Mouse (Mus musculus) neural tube, embryonic 14.5 days (tissue): Measurements from ENCODE around the gene Ranbp9. TPM values are rescaled to one million over a fixed set of nuclear protein-coding genes. Genes with fewer than 3 reads are reported as not detected.

Source experiments
- ATAC-seq: fragments of 200-750 bp; cut with Nextera tagmentation; 2 replicates; pipeline ENCODE4 v1.8.0; 2017; ENCODE audit warnings: low read depth, mild to moderate bottlenecking, moderate TSS enrichment, moderate library complexity
- H3K27ac ChIP-seq: fragments of 300-500 bp; sonication (generic); 2 replicates; pipeline ENCODE4 v1.5.1; 2014; ENCODE audit warnings: low read depth, mild to moderate bottlenecking, control low read depth, low read length, moderate library complexity, mixed read lengths
- H3K27me3 ChIP-seq: fragments of 300-500 bp; sonication (generic); 2 replicates; pipeline ENCODE4 v1.6.1; 2014; ENCODE audit warnings: low read length; ENCODE audit not compliant: control insufficient read depth, insufficient read depth
- H3K36me3 ChIP-seq: fragments of 300-500 bp; sonication (generic); 2 replicates; pipeline ENCODE4 v1.6.1; 2014; ENCODE audit warnings: low read length, mixed read lengths; ENCODE audit not compliant: control insufficient read depth, insufficient read depth
- H3K4me1 ChIP-seq: fragments of 300-500 bp; sonication (generic); 2 replicates; pipeline ENCODE4 v1.6.1; 2014; ENCODE audit warnings: low read length; ENCODE audit not compliant: control insufficient read depth, insufficient read depth
- H3K4me2 ChIP-seq: fragments of 300-500 bp; sonication (generic); 2 replicates; pipeline ENCODE4 v1.6.1; 2014; ENCODE audit warnings: mild to moderate bottlenecking, low read depth, low read length, control low read depth
- H3K4me3 ChIP-seq: fragments of 300-500 bp; sonication (generic); 2 replicates; pipeline ENCODE4 v1.5.1; 2014; ENCODE audit warnings: low read depth, low read length, control low read depth, mixed read lengths
- H3K9ac ChIP-seq: fragments of 300-500 bp; sonication (generic); replicated peaks from 2 replicates; pipeline ENCODE4 v1.6.1; 2014; ENCODE audit warnings: low read depth, mild to moderate bottlenecking, control low read depth, low read length, mixed read lengths
- H3K9me3 ChIP-seq: fragments of 300-500 bp; sonication (generic); 2 replicates; pipeline ENCODE4 v1.6.1; 2016; ENCODE audit warnings: low read length; ENCODE audit not compliant: control insufficient read depth
- WGBS: fragments of 180-500 bp; shearing (Covaris S2); extraction: QIAGEN DNeasy Blood & Tissue Kit; methylation state at CpG from one replicate; pipeline ENCODE4 v1.1.7; 2014; 5-methylcytosine and 5-hydroxymethylcytosine counted together
- polyA plus RNA-seq: library from polyadenylated mRNA; unstranded; fragments of >200 nt; fragmentation: Nextera tagmentation; extraction: Ambion mirVana; gene quantifications from 2 replicates; pipeline ENCODE4 v1.2.1, GENCODE M21; 2014

The Ranbp9 gene
- polyA plus RNA-seq, 1 experiment from 2014 or later = 19.2 TPM

DNA sequence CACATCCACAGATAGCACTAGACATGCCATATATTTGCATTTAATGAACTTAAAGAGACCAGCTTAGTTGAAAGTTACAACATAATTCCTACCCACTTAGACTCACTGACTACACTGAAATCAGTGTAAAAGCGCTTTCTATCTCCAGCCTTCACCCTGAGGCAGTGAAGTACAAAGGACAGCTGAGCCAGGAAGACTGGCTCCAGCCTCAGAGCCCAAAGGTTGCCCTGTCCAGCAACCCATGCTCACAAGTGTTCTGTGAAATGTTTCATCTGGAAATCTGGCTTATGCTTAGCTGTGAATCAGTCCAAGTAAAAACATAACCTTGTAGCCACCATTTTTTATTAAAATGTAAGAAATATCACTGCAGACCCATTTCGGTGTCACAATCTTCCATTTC is 67.5 kb downstream of the Ranbp9 start:
- H3K36me3 ChIP-seq = peaks cover 20% of the 10 kb centered on the region
- H3K27me3 ChIP-seq = no peaks in the 10 kb centered on the region
- no peak overlapping the region for H3K4me2 ChIP-seq
- H3K27ac ChIP-seq = no peak overlapping the region
- WGBS = 90% methylated on average over 2 of the region's 2 CpGs
- no peaks in the 10 kb centered on the region for H3K9me3 ChIP-seq
- H3K4me3 ChIP-seq = no peak overlapping the region
- no peak for ATAC-seq
- no peaks in the 10 kb centered on the region for H3K4me1 ChIP-seq
- no peak overlapping the region for H3K9ac ChIP-seq

DNA sequence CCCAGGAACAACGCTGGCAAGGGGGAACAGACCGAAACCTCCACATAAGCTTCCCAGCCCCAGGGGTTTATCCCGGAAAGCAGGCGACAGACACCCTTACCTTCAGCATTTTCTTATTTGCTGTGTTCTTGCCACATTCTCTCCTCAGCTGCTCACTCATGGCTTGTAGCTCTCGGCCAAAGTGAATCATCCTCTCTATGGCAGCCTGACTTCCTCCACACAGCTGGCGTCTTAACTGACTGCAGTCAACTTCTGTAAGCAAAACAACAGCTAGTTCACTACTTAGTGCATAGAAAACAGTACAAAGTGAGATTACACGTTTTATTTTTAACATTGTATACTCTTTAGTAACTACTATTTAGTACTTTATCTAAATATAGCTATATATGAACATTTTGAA is 68.8 kb downstream of the Ranbp9 start:
- Histone ChIP-seq H3K4me1 (no peaks in the 10 kb centered on the region), H3K9me3 (no peaks in the 10 kb centered on the region), H3K36me3 (peaks cover 21% of the 10 kb centered on the region), H3K27me3 (no peaks in the 10 kb centered on the region), H3K27ac (no peak overlapping the region), H3K4me3 (no peak overlapping the region), H3K4me2 (no peak overlapping the region), H3K9ac (no peak overlapping the region)
- WGBS = 91% methylated on average over 7 of the region's 7 CpGs
- no peak for ATAC-seq

DNA sequence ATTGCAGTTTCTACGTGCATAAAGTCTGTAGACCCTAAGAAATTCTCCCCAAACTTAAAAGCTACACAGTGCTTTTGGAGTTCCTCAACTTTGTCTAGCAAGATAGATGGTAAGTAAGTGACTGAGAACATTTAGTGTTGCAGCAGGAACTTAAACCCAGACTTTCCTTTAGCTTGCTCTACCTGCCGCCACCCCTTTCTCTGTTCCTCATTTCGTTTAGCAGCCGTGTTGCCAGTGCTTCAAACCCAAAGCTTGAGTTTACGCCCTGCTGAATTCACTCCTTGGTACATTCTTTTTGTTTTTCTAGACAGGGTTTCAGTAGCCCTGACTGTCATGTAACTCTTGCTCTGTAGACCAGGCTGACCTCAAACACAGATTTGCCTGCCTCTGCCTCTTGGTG is 81.5 kb downstream of the Ranbp9 start:
- ATAC-seq = no peak
- Histone ChIP-seq H3K27me3 (no peaks in the 10 kb centered on the region), H3K9me3 (no peaks in the 10 kb centered on the region), H3K4me2 (peak overlapping the region; percentile 73; the same call in 1 of the 2 replicates), H3K4me3 (no peak overlapping the region), H3K27ac (no peak overlapping the region), H3K4me1 (peaks cover 10% of the 10 kb centered on the region; the same call in 1 of the 2 replicates), H3K36me3 (peaks cover 19% of the 10 kb centered on the region), H3K9ac (no peak overlapping the region)
- 91% methylated on average over 5 of the region's 5 CpGs for WGBS

DNA sequence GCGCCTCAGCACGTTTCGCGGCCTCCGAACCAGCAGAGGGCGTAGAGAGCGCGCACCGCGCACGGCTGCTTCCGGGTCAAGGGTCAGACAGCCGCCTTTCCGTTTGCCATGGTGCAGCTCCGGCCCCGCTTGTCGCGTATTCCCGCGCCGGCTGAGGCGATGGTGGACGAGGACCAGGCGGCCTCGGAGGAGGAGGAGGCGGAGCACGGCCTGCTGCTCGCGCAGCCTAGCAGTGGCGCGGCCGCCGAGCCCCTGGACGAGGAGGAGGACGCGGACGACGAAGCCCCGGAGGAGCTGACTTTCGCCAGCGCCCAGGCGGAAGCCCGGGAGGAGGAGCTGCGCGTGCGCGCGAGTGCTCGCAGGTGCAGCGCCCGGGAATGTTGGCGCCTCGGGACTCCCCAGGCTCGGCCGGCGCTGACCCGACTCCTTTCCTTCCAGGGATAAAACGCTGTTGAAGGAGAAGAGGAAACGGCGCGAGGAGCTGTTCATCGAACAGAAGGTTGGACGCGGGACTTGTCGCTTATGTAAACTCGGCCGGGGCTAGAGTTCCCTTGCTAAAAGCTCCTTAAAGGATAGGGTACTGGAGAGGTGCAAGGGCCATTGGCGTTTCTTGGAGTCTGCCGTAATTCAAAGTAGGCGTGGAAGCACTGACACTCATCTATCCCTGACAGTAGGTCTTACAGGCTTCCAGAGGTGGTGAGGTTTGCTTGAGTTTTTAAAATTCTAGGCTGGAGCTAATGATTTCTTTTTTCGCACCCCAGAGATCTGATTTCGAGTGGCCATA is 82.6 kb downstream of the Ranbp9 start, which contains the start of gene Nol7:
Gene Nol7 (plus strand): TSS at position 94 of the 784 bp plus-strand sequence.
- Histone ChIP-seq H3K9ac (peak within 1 kb of the TSS; percentile 90), H3K9me3 (no peaks in the 10 kb centered on the region), H3K4me1 (peaks cover 10% of the 10 kb centered on the region; the same call in 1 of the 2 replicates), H3K4me3 (peak within 1 kb of the TSS; percentile 86), H3K4me2 (peak within 1 kb of the TSS; percentile 73), H3K36me3 (peaks cover 14% of the 10 kb centered on the region), H3K27ac (peak within 1 kb of the TSS; percentile 95), H3K27me3 (no peaks in the 10 kb centered on the region)
- 1% methylated on average over 71 of the region's 72 CpGs for whole genome bisulfite sequencing
- ATAC-seq = peak; percentile 93

DNA sequence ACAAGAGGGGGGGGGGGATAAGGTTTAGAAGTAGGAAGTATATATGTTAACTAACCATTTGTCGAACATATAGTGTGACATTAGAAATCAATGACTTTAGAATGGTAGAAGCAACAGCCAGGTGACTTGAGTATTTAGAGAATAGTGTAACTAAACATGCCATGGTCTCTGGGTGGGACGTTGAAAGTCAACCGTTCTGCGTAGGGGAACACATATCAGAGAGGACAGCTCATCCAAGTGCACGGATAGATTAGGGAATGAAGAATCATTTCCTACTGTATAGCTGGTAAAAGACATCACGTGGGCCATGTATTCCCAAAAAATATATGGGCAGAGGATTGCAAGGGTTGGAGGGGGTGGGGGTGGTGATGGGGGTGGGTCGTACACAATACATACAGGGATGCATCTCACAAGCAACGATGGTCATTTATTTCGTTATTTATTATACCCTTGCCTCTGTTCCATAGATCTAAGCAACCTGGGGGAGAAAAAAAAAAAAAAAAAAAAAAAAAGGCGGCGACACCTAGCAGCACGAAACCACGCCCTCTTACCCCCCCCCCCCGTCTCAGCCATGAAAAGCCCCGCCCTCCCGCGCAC is 83.3 kb downstream of the Ranbp9 start:
- Histone ChIP-seq H3K4me1 (peaks cover 10% of the 10 kb centered on the region; the same call in 1 of the 2 replicates), H3K4me3 (peak overlapping the region; percentile 86; the same call in 1 of the 2 replicates), H3K36me3 (peaks cover 11% of the 10 kb centered on the region), H3K27ac (no peak overlapping the region; the same call in 1 of the 2 replicates), H3K9me3 (no peaks in the 10 kb centered on the region), H3K4me2 (peak overlapping the region; percentile 2; the same call in 1 of the 2 replicates), H3K27me3 (no peaks in the 10 kb centered on the region), H3K9ac (no peak overlapping the region)
- 55% methylated on average over 12 of the region's 17 CpGs for WGBS
- ATAC-seq = peak; percentile 76; the same call in 1 of the 2 replicates

DNA sequence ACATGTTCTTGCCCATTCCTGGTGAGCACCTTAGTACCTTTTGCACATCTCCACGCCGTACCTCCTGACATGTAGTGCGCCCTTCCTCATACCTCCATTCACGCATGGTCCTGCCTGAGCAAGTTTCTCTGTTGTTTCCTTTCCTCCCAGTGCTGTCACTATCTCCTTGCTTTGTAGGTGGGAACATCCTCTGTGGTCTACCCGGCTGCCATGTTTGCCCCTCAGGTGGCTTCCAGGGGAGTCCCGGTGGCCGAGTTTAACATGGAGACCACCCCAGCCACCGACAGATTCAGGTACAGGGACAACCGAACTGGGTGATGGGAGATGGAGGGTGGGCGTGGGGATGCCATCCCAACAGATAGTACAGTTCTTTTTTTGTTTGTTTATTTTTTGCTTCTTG is 95.8 kb downstream of the Ranbp9 start:
- no peaks in the 10 kb centered on the region for H3K36me3 ChIP-seq

DNA sequence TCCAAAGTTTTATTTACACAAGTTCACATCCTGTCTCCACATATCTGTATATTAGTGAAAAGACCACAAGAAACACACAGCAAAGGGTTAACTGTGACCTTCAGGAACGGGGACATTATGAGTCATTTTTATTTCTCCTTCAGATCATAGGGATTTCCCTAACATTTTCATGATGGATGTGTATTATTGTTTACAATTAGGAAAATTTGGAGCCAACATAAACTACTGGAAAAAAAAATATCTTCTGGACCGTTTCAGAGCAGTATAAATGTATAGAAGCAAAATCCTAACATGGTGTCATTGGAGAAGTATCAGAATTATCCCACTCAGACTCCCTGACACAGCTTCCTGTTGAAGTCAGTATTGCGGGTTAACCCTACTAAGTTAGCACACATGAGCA is 101.1 kb downstream of the Ranbp9 start:
- no peaks in the 10 kb centered on the region for H3K36me3 ChIP-seq
- no peaks in the 10 kb centered on the region for H3K9me3 ChIP-seq
- no peak overlapping the region for H3K4me2 ChIP-seq
- H3K4me3 ChIP-seq = no peak overlapping the region
- WGBS = 90% methylated on average over 3 of the region's 3 CpGs
- H3K9ac ChIP-seq = no peak overlapping the region
- H3K27ac ChIP-seq = no peak overlapping the region
- ATAC-seq = no peak
- no peaks in the 10 kb centered on the region for H3K4me1 ChIP-seq
- H3K27me3 ChIP-seq = no peaks in the 10 kb centered on the region

More for the DNA sequence above, 95.8 kb downstream of the Ranbp9 start:
- Histone ChIP-seq H3K9me3 (no peaks in the 10 kb centered on the region), H3K9ac (no peak overlapping the region), H3K4me1 (no peaks in the 10 kb centered on the region), H3K27me3 (no peaks in the 10 kb centered on the region), H3K4me3 (no peak overlapping the region), H3K27ac (no peak overlapping the region), H3K4me2 (no peak overlapping the region)
- ATAC-seq = no peak
- WGBS = 98% methylated on average over 10 of the region's 10 CpGs

DNA sequence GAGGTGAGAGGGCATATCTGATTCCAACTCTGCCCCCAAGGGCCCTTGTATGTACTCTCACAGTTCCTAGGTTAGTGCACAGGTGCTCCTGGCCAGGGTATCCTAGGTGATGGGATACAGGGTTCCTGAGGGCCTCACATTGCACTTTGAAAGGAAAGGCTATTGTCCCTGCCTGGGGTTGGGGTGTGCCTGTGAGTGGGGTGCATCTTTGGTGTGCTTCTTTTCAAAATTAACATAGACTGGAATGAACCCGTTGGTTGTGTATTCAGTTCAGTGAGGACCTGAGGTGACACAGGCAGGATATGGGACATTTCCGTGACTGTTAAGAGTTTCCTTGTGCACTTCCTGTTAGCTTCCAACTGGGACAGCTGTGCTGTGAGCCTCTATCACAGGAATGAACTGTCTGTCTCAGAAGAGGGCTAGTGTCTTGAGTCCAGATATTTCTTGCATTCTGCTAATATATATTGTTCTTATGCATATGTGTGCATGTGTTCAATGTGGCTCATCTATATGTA is 106.1 kb downstream of the Ranbp9 start:
- no peaks in the 10 kb centered on the region for H3K9me3 ChIP-seq
- H3K4me3 ChIP-seq = no peak overlapping the region
- WGBS = 80% methylated on average over 2 of the region's 2 CpGs
- no peak overlapping the region for H3K9ac ChIP-seq
- H3K36me3 ChIP-seq = no peaks in the 10 kb centered on the region
- H3K4me2 ChIP-seq = no peak overlapping the region
- no peaks in the 10 kb centered on the region for H3K27me3 ChIP-seq
- H3K4me1 ChIP-seq = no peaks in the 10 kb centered on the region
- no peak overlapping the region for H3K27ac ChIP-seq
- ATAC-seq = no peak

DNA sequence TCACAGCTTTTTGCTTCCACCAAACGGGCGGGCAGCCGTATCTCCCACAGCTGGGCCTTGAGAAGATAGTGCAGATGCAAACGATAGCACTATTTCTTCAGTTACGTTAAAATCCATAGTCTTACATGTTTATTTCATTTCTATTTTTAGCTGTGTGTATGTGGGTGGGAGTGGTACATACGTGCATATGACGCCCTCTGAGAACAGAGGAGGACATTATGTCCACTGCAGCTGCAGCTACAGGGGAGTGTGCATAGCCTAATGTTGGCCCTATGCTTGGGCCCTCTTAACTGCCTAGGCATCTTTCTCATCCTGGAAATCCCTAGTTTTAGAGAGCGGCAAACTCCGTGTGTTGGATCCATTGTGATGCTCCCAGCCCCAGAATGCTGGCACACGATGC is 106.9 kb downstream of the Ranbp9 start:
- H3K9ac ChIP-seq = no peak overlapping the region
- ATAC-seq = no peak
- no peaks in the 10 kb centered on the region for H3K27me3 ChIP-seq

More for the DNA sequence above, 106.9 kb downstream of the Ranbp9 start:
- Histone ChIP-seq H3K4me3 (no peak overlapping the region), H3K9me3 (no peaks in the 10 kb centered on the region), H3K4me2 (no peak overlapping the region), H3K36me3 (no peaks in the 10 kb centered on the region), H3K27ac (no peak overlapping the region), H3K4me1 (no peaks in the 10 kb centered on the region)
- WGBS = 89% methylated on average over 10 of the region's 10 CpGs
